Mouse (Mus musculus) ES-E14 (cell line): ENCODE measurements around the gene Stk24. TPM values are rescaled to one million over a fixed set of nuclear protein-coding genes. Genes with fewer than 3 reads are reported as not detected.
"Not testable (repeated sequence)": the region's sequence is repeated elsewhere in the genome, so short reads cannot be mapped to it uniquely, and the experiment has no call there.

Experiments
- DNase-seq: peaks from one replicate; pipeline ENCODE4 v3.0.0-alpha.2; 2013; ENCODE audit warnings: low read depth, low spot score
- H3K27ac ChIP-seq: 2 replicates; pipeline ENCODE4 v1.5.1; 2012; ENCODE audit warnings: low read depth, mild to moderate bottlenecking, low read length, moderate library complexity, mixed read lengths; ENCODE audit not compliant: poor library complexity, insufficient read depth, severe bottlenecking
- H3K36me3 ChIP-seq: 2 replicates; pipeline ENCODE4 v1.6.1; 2012; ENCODE audit warnings: mild to moderate bottlenecking, low read length, moderate library complexity, mixed read lengths; ENCODE audit not compliant: control insufficient read depth, poor library complexity, insufficient read depth, severe bottlenecking
- H3K4me1 ChIP-seq, 2 experiments: fragments of 150-350 bp in 1 of 2; sonication (generic) in 1 of 2; 2 replicates each; pipeline ENCODE4 v1.6.1; 2012; ENCODE audit warnings: low read length in 2 of 2, mild to moderate bottlenecking in 1 of 2, mixed read lengths in 1 of 2; ENCODE audit not compliant: control insufficient read depth in 2 of 2, insufficient read depth in 2 of 2, poor library complexity in 1 of 2
- H3K4me3 ChIP-seq, 2 experiments: fragments of 150-350 bp in 1 of 2; sonication (generic) in 1 of 2; 2 replicates each; pipeline ENCODE4 v1.5.1; 2012; ENCODE audit warnings: low read length in 2 of 2, low read depth in 1 of 2, mild to moderate bottlenecking in 1 of 2, mixed read lengths in 1 of 2; ENCODE audit not compliant: insufficient read depth in 1 of 2, poor library complexity in 1 of 2, severe bottlenecking in 1 of 2
- H3K9ac ChIP-seq: 2 replicates; pipeline ENCODE4 v1.6.1; 2012; ENCODE audit warnings: low read depth, mild to moderate bottlenecking, low read length, mixed read lengths; ENCODE audit not compliant: poor library complexity, insufficient read depth, severe bottlenecking
- H3K9me3 ChIP-seq: fragments of 150-350 bp; sonication (generic); 2 replicates; pipeline ENCODE4 v1.6.1; 2012; ENCODE audit warnings: low read depth, mild to moderate bottlenecking, low read length; ENCODE audit not compliant: control insufficient read depth, insufficient read depth
- CHD2 ChIP-seq: IDR thresholded peaks from 2 replicates; pipeline ENCODE4 v1.6.1; 2014; ENCODE audit warnings: mild to moderate bottlenecking, low read depth, low read length, inconsistent platforms
- HCFC1 ChIP-seq: IDR thresholded peaks from 2 replicates; pipeline ENCODE4 v1.6.1; 2012; ENCODE audit warnings: low read length, inconsistent platforms, borderline replicate concordance; ENCODE audit not compliant: insufficient read depth
- MAFK ChIP-seq: IDR thresholded peaks from 2 replicates; pipeline ENCODE4 v1.6.1; 2014; ENCODE audit warnings: mild to moderate bottlenecking, low read depth, low read length, inconsistent platforms; ENCODE audit not compliant: insufficient read depth
- ZC3H11A ChIP-seq: IDR thresholded peaks from 2 replicates; pipeline ENCODE4 v1.6.1; 2012; ENCODE audit warnings: low read depth, mild to moderate bottlenecking, inconsistent platforms, low read length, borderline replicate concordance
- ZNF384 ChIP-seq: IDR thresholded peaks from 2 replicates; pipeline ENCODE4 v1.6.1; 2012; ENCODE audit warnings: low read depth, low read length, inconsistent platforms
- in situ Hi-C, 2 experiments: fragments of 600-800 bp; cut with MboI; formaldehyde crosslinking; loops; one replicate each; pipeline ENCODE4 v1.15.1; 2025; ENCODE audit warnings: low sequenced_read_pairs in 2 of 2, inconsistent platforms in 1 of 2; ENCODE audit not compliant: unreplicated experiment in 2 of 2
- total RNA-seq: library from RNA; depleted of rRNA; stranded (reverse); fragments of 300-350 nt; gene quantifications from 2 replicates; pipeline ENCODE4 v1.2.3, GENCODE M21; 2012

Gene Stk24
- total RNA-seq, 1 experiment, result 21.2 TPM

DNA sequence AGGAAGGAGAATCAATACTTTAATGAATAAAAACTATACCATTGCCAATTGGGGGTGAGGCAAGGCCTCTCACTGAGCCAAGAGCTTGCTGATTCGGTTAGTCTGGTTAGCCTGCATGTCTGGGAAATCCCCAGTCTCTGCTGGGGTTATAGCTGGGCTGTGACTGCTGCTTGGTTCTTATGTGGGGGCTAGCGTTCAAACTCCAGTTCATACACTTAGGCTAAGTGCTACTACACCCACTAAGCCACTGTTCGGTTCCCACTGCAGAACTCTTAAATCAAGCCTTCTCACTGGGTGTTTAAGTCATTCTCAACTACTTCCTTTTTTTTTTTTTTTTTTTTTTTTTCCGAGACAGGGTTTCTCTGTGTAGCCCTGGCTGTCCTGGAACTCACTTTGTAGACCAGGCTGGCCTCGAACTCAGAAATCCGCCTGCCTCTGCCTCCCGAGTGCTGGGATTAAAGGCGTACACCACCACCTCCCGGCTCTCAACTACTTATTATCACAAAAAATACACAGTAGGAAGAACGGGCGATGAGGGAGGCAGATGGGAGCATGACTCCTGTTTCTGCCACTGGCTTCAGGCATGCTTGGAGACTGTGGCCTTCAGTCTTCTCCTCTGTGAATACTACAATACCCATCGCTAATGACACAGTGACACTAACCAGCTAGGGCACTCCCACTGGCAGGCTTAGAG, 37.0 kb upstream of the Stk24 start:
- H3K9ac ChIP-seq, result no peak overlapping the region
- no peaks in the 10 kb centered on the region for H3K4me1 ChIP-seq
- no peaks in the 10 kb centered on the region for H3K36me3 ChIP-seq
- no peak overlapping the region for H3K27ac ChIP-seq
- H3K4me3 ChIP-seq, result no peak overlapping the region
- TF ChIP-seq CHD2 (no peak), MAFK (no peak), HCFC1 (no peak), ZC3H11A (no peak), ZNF384 (no peak)
- in situ Hi-C loops, result no loop called here
- no peaks in the 10 kb centered on the region for H3K9me3 ChIP-seq
- no peak for DNase-seq

DNA sequence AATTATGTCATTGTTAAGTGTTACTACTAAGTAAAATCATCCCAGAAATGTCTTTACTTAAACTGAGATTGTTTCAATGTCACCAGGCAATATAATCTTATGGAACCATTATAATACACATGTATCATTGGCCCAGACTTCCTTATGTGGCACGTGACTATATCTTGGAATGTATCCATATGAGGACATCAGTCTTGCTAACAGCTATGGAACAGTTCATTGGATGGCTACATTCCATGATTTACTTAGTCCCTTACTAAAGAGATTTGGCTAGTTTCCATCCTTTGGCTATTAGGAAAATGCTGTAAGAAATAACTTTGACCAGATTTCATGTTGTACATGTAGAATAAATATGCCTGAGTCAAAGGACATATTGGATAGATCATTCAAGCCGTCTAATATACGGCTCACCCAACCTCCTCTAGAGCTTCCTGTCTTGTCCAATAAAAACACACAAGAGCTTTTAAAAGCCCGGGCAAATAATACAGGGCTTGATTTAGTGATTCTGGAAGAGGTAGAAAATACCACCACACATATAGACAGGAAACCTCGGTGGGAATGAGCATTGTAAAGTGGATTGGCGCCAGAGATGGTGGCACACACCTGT, 34.9 kb upstream of the Stk24 start:
- Histone ChIP-seq H3K36me3 (no peaks in the 10 kb centered on the region), H3K9me3 (no peaks in the 10 kb centered on the region), H3K9ac (no peak overlapping the region), H3K4me3 (no peak overlapping the region), H3K27ac (no peak overlapping the region), H3K4me1 (no peaks in the 10 kb centered on the region)
- DNase-seq, result no peak
- TF ChIP-seq CHD2 (no peak), HCFC1 (no peak), ZNF384 (no peak), MAFK (no peak), ZC3H11A (no peak)
- in situ Hi-C loops, result no loop called here

DNA sequence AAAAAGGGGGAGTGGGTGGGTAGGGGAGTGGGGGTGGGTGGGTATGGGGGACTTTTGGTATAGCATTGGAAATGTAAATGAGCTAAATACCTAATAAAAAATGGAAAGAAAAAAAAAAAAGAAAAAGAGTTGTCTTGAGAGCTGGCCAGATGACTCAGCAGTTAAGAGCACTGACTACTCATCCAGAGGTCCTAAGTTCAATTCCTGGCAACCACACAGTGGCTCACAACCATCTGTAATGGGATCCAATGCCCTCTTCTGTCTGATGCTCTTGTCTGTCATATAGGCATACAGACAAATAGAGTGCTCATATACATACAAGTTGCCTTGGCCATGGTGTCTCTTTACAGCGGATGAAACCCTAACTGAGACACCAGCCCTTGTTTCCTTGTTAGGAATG, 33.9 kb upstream of the Stk24 start:
- in situ Hi-C loops, H3K4me1 ChIP-seq, H3K27ac ChIP-seq, H3K36me3 ChIP-seq, H3K9me3 ChIP-seq, H3K9ac ChIP-seq, DNase-seq, H3K4me3 ChIP-seq: not testable (repeated sequence)

DNA sequence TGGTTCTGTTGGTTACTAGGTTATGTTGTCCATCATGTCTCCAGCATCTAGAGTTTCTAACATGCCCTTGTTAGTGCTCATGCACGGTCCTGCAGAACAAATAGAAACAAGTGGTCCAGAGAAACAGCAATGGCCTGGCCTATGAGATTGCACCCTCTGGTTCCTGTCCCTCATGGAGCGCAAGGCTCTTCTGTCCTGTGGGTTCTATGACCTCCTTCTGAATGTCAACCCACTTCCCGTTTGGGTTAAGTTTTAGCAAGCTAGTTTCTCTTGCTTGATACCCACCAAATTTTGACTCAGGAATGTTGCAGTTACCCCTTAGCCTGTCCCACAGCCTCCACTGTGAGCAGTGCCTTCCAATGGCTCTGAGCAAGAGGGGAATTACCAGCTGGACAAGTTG, 29.1 kb upstream of the Stk24 start:
- H3K9me3 ChIP-seq, result no peaks in the 10 kb centered on the region; the same call in 1 of the 2 replicates
- no peak overlapping the region for H3K4me3 ChIP-seq
- no peak for DNase-seq
- in situ Hi-C loops, result no loop called here
- no peak for TF ChIP-seq ZNF384
- TF ChIP-seq MAFK, result no peak
- no peak for TF ChIP-seq ZC3H11A
- no peak for TF ChIP-seq HCFC1
- no peak for TF ChIP-seq CHD2
- H3K4me1 ChIP-seq, result no peaks in the 10 kb centered on the region
- no peak overlapping the region for H3K9ac ChIP-seq
- no peaks in the 10 kb centered on the region for H3K36me3 ChIP-seq
- H3K27ac ChIP-seq, result no peak overlapping the region

DNA sequence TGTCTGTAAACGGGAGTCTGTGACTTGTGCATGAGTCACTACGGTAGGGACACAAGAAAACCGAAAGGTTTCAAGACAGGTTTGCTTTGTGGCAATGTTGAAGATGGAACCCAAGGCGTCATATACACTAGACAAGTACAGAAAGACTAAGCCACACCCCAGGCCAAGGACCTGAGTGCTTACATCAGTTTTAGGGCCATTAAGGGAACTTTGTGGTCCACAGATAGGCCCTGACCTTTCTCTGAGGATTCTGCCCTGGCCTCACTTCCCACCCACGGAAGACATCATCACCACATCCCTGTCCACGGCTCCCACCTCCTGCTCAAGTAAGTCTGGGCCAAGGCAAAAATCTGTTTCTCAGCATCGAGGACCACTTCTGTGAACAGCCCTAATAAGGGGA, 27.1 kb upstream of the Stk24 start:
- no peaks in the 10 kb centered on the region for H3K36me3 ChIP-seq
- no peak overlapping the region for H3K27ac ChIP-seq
- TF ChIP-seq ZC3H11A (no peak), HCFC1 (no peak), ZNF384 (no peak), MAFK (no peak), CHD2 (no peak)
- in situ Hi-C loops, result no loop called here
- H3K9me3 ChIP-seq, result no peaks in the 10 kb centered on the region; the same call in 1 of the 2 replicates
- no peaks in the 10 kb centered on the region for H3K4me1 ChIP-seq
- H3K4me3 ChIP-seq, result no peak overlapping the region
- DNase-seq, result no peak
- no peak overlapping the region for H3K9ac ChIP-seq
